Comparison of ENCODE assay signal across 9 mouse cellular contexts in the genomic region with DNA sequence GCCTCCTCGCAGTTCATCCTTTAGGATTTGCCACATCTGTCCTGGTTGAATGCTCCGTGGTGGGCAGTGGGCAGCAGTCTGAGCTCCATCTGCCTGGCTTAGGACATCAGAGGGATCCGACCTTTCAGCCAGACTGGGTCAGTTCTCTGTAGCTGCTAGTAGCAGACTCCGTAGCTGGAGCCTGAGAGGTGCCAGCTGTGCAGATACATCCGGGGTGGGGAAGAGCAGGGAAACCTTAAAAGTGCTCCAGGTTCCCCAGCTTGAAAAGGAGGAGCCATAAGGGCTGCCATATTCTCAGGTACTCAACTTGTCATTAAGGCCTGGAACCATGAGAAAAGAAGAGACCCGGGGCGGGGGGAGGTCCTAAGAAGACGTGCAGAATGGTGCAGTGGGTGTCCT. TPM values are rescaled to one million over a fixed set of nuclear protein-coding genes. Genes with fewer than 3 reads are reported as not detected.
DNase-seq lines count a peak whose midpoint lies in the region; ATAC-seq and TF ChIP-seq lines count a peak whose summit lies in the region.
"Had no signal": no experiment of that assay in that cellular context is flagged by ENCODE, and none has a peak within 500 bp of the region (broad histone marks: within the 10 kb centered on the region; RNA-seq: fewer than 3 reads in every experiment).

No protein-coding gene starts in this region.

- H3K27me3 ChIP-seq in CH12.LX (replicated peaks) = no peaks in the 10 kb centered on the region
- peaks cover 9% of the 10 kb centered on the region for H3K27me3 ChIP-seq in hindbrain, embryonic 11.5 days (ENCODE audit: control insufficient read depth, insufficient read depth, low read length)
- H3K27me3 ChIP-seq in liver, postnatal 0 days (ENCODE audit: insufficient read depth, low read length) = 0 out of 2 replicates have a peak, but pooled peaks cover 3% of the 10 kb centered on the region

- no peak for TF ChIP-seq CTCF in gastrocnemius, adult 2 months (IDR thresholded peaks at IDR 0.05)
- TF ChIP-seq CTCF in CH12.LX (conservative IDR thresholded peaks at IDR 0.05 in 1 of 2, IDR thresholded peaks at IDR 0.05 in 1 of 2; ENCODE audit: low read depth in 2 of 2, low read length in 2 of 2) = no peak
- TF ChIP-seq CTCF in liver, postnatal 0 days (IDR thresholded peaks at IDR 0.05; ENCODE audit: low read depth) = no peak

- no peak for TF ChIP-seq POLR2A in CH12.LX (IDR thresholded peaks at IDR 0.05; ENCODE audit: low read depth, low read length)

- intact Hi-C loops in gastrocnemius, adult 2 months (cut with DNase I) = no loop called here

- in situ Hi-C loops in CH12.LX (cut with MboI; ENCODE audit: low pct_ligation_motif_present, low pct_unique_long_range_greater_than_20kb, low sequenced_read_pairs) = no loop called here

- dilution Hi-C loops in CH12.LX (cut with MboI; ENCODE audit: extremely low pct_ligation_motif_present, extremely low pct_unique_long_range_greater_than_20kb, low sequenced_read_pairs) = no loop called here

- peak overlapping the region; percentile 53 for H3K4me2 ChIP-seq in CH12.LX (ENCODE audit: insufficient read depth, low read depth, poor library complexity, severe bottlenecking)
- H3K4me2 ChIP-seq in hindbrain, embryonic 11.5 days (replicated peaks; ENCODE audit: low read depth, low read length) = peak overlapping the region; percentile 82
- H3K4me2 ChIP-seq in liver, postnatal 0 days (ENCODE audit: low read depth, low read length) = peak overlapping the region; percentile 99

- peak overlapping the region; percentile 75 for H3K27ac ChIP-seq in gastrocnemius, adult 2 months
- H3K27ac ChIP-seq in CH12.LX (ENCODE audit: insufficient read depth, low read depth) = no peak overlapping the region
- no peak overlapping the region for H3K27ac ChIP-seq in hindbrain, embryonic 11.5 days (ENCODE audit: low read depth, low read length)
- H3K27ac ChIP-seq in liver, postnatal 0 days (ENCODE audit: low read depth) = no peak overlapping the region

- TF ChIP-seq RAD21 in CH12.LX (IDR thresholded peaks at IDR 0.05; ENCODE audit: low read depth, low read length) = no peak

- H3K4me3 ChIP-seq in gastrocnemius, adult 2 months = peak overlapping the region; percentile 68
- no peak overlapping the region for H3K4me3 ChIP-seq in CH12.LX (replicated peaks in 1 of 3; ENCODE audit: low read depth in 2 of 3, low read length in 2 of 3, poor library complexity in 1 of 3)
- H3K4me3 ChIP-seq in hindbrain, embryonic 11.5 days (ENCODE audit: low read depth, low read length) = peak overlapping the region; percentile 38; the same call in 1 of the 2 replicates
- peak overlapping the region; percentile 77 for H3K4me3 ChIP-seq in liver, postnatal 0 days (ENCODE audit: low read depth, low read length)

- H3K36me3 ChIP-seq in CH12.LX (replicated peaks in 1 of 2; ENCODE audit: control insufficient read depth in 1 of 2, insufficient read depth in 1 of 2, low read length in 1 of 2) = peaks cover 12 to 28% of the 10 kb centered on the region in 2 experiments
- 0 out of 2 replicates have a peak, but pooled peaks cover 2% of the 10 kb centered on the region for H3K36me3 ChIP-seq in hindbrain, embryonic 11.5 days (ENCODE audit: control insufficient read depth, insufficient read depth, low read length)
- H3K36me3 ChIP-seq in liver, postnatal 0 days (replicated peaks; ENCODE audit: insufficient read depth, low read length) = peaks cover 5% of the 10 kb centered on the region; the same call in 1 of the 2 replicates

- no peak for DNase-seq in gastrocnemius, adult 2 months
- no peak for DNase-seq in gastrocnemius, postnatal 4 days (ENCODE audit: low spot score in 2 of 2)
- no peak for DNase-seq in CH12.LX (ENCODE audit: extremely low read depth)
- no peak for DNase-seq in hindbrain, embryonic 11.5 days (ENCODE audit: low spot score)
- DNase-seq in liver, postnatal 0 days = no peak
- no peak for DNase-seq in spleen, adult 18-20 months
- no peak for DNase-seq in gastrocnemius, postnatal 10 days
- DNase-seq in left cerebral cortex, adult 9 months (ENCODE audit: low spot score in 2 of 2) = no peak

- H3K9me3 ChIP-seq in CH12.LX (replicated peaks; ENCODE audit: low read length) = peaks cover 13% of the 10 kb centered on the region
- H3K9me3 ChIP-seq in hindbrain, embryonic 11.5 days (ENCODE audit: control insufficient read depth, low read length) = no peaks in the 10 kb centered on the region; the same call in 1 of the 2 replicates
- peaks cover 4% of the 10 kb centered on the region for H3K9me3 ChIP-seq in liver, postnatal 0 days (ENCODE audit: low read length)

- ATAC-seq in hindbrain, embryonic 11.5 days (ENCODE audit: low FRiP score) = no peak
- ATAC-seq in liver, postnatal 0 days = no peak

- no peak for TF ChIP-seq EP300 in CH12.LX (IDR thresholded peaks at IDR 0.05; ENCODE audit: low read length)
- TF ChIP-seq EP300 in liver, postnatal 0 days (IDR thresholded peaks at IDR 0.05; ENCODE audit: low read depth) = no peak

- 32% methylated on average over 8 of the region's 8 CpGs for WGBS in hindbrain, embryonic 11.5 days
- WGBS in liver, postnatal 0 days (ENCODE audit: insufficient replicate concordance) = 36% methylated on average over 8 of the region's 8 CpGs

- no peaks in the 10 kb centered on the region for H3K79me2 ChIP-seq in CH12.LX (replicated peaks; ENCODE audit: control insufficient read depth, extremely low read depth, insufficient read depth, poor library complexity, severe bottlenecking)

- peak overlapping the region; percentile 4; the same call in 1 of the 2 replicates for H3K9ac ChIP-seq in CH12.LX (ENCODE audit: insufficient read depth, low read depth)
- H3K9ac ChIP-seq in hindbrain, embryonic 11.5 days (ENCODE audit: low read depth, low read length) = no peak overlapping the region
- H3K9ac ChIP-seq in liver, postnatal 0 days (replicated peaks) = peak overlapping the region; percentile 86

- peaks cover 5 to 8% of the 10 kb centered on the region in 2 experiments; a peak in 3 of 4 replicates for H3K4me1 ChIP-seq in CH12.LX (ENCODE audit: control insufficient read depth in 1 of 2, insufficient read depth in 2 of 2)
- no peaks in the 10 kb centered on the region for H3K4me1 ChIP-seq in hindbrain, embryonic 11.5 days (replicated peaks; ENCODE audit: control insufficient read depth, insufficient read depth, low read length)
- peaks cover 15% of the 10 kb centered on the region for H3K4me1 ChIP-seq in liver, postnatal 0 days (ENCODE audit: insufficient read depth)

TF ChIP-seq in CH12.LX, 34 proteins besides CTCF, POLR2A, EP300 and RAD21:
- TF ChIP-seq JUN (IDR thresholded peaks at IDR 0.05; ENCODE audit: insufficient read depth, low read depth, low read length) = no peak
- no peak for TF ChIP-seq TCF12 (IDR thresholded peaks at IDR 0.05; ENCODE audit: low read depth, low read length)

RNA-seq across cellular contexts. Expression of a gene that starts 0.4 kb away (rescaled TPM):
- 1 to 10 TPM in 1 of 2 experiments, under 1 TPM in 1; 0.67 to 1.4 TPM for total RNA-seq in gastrocnemius, adult 2 months (2021)
- total RNA-seq in gastrocnemius, postnatal 4 days (2021) = 1 to 10 TPM in 1 of 2 experiments, under 1 TPM in 1; 0.88 to 2.2 TPM
- total RNA-seq in CH12.LX (2012; rRNA removed) (5.7 and 8.4 TPM in 2 replicates), CH12.LX (2014; rRNA removed) (2.1 and 2.2 TPM in 2 replicates)
- 1.8 and 2.3 TPM in 2 replicates for polyA plus RNA-seq in CH12.LX (2012; ENCODE audit: insufficient read length, low read depth)
- 0.68 and 1.0 TPM in 2 replicates for polyA plus RNA-seq in hindbrain, embryonic 11.5 days (2014; fragmentation: Nextera tagmentation; extraction: Ambion mirVana)
- 0.95 and 1.3 TPM in 2 replicates for polyA plus RNA-seq in liver, postnatal 0 days (2015; fragmentation: Nextera tagmentation; extraction: Ambion mirVana)
- 1 to 10 TPM; 1.1 to 1.3 TPM for total RNA-seq in gastrocnemius, postnatal 10 days (2021)

RNA-seq across cellular contexts. Expression of a gene that starts 15.0 kb away (rescaled TPM):
- total RNA-seq in gastrocnemius, adult 2 months (2021) = 10 to 100 TPM; 49.9 to 89.8 TPM
- total RNA-seq in gastrocnemius, postnatal 4 days (2021) = 10 to 100 TPM; 68.6 to 73.2 TPM
- total RNA-seq in CH12.LX (2012; rRNA removed) (0.17 and 0.34 TPM in 2 replicates), CH12.LX (2014; rRNA removed) (0.30 and 0.32 TPM in 2 replicates)
- 0.47 and 0.49 TPM in 2 replicates for polyA plus RNA-seq in CH12.LX (2012; ENCODE audit: insufficient read length, low read depth)
- polyA plus RNA-seq in hindbrain, embryonic 11.5 days (2014; fragmentation: Nextera tagmentation; extraction: Ambion mirVana) = 0.06 and 0.33 TPM in 2 replicates
- polyA plus RNA-seq in liver, postnatal 0 days (2015; fragmentation: Nextera tagmentation; extraction: Ambion mirVana) = 0.06 and 0.12 TPM in 2 replicates
- total RNA-seq in gastrocnemius, postnatal 10 days (2021) = 10 to 100 TPM; 70.3 to 75.2 TPM

RNA-seq across cellular contexts. Expression of a gene that starts 32.8 kb away (rescaled TPM):
- 10 to 100 TPM; 38.3 to 44.6 TPM for total RNA-seq in gastrocnemius, adult 2 months (2021)
- total RNA-seq in gastrocnemius, postnatal 4 days (2021) = 10 to 100 TPM; 65.7 to 71.3 TPM
- total RNA-seq in CH12.LX (2012; rRNA removed) (77.9 and 98.8 TPM in 2 replicates), CH12.LX (2014; rRNA removed) (79.1 and 100 TPM in 2 replicates)
- 101 and 115 TPM in 2 replicates for polyA plus RNA-seq in CH12.LX (2012; ENCODE audit: insufficient read length, low read depth)
- polyA plus RNA-seq in hindbrain, embryonic 11.5 days (2014; fragmentation: Nextera tagmentation; extraction: Ambion mirVana) = 172 TPM in 2 replicates
- polyA plus RNA-seq in liver, postnatal 0 days (2015; fragmentation: Nextera tagmentation; extraction: Ambion mirVana) = 40.3 and 42.8 TPM in 2 replicates
- 10 to 100 TPM; 48.2 to 49.3 TPM for total RNA-seq in gastrocnemius, postnatal 10 days (2021)

RNA-seq across cellular contexts. Expression of a gene that starts 43.9 kb away (rescaled TPM):
- total RNA-seq in gastrocnemius, adult 2 months (2021) = not detected
- under 1 TPM; 0.29 to 0.37 TPM for total RNA-seq in gastrocnemius, postnatal 4 days (2021)
- total RNA-seq in CH12.LX (2012; rRNA removed) = 9.8 and 10.5 TPM in 2 replicates
- 7.0 and 7.8 TPM in 2 replicates for total RNA-seq in CH12.LX (2014; rRNA removed)
- 10.7 and 11.2 TPM in 2 replicates for polyA plus RNA-seq in CH12.LX (2012; ENCODE audit: insufficient read length, low read depth)
- polyA plus RNA-seq in hindbrain, embryonic 11.5 days (2014; fragmentation: Nextera tagmentation; extraction: Ambion mirVana) = 0.03 TPM in 2 replicates
- 0.04 TPM in 1 of 2 replicates, not detected in the other for polyA plus RNA-seq in liver, postnatal 0 days (2015; fragmentation: Nextera tagmentation; extraction: Ambion mirVana)
- total RNA-seq in gastrocnemius, postnatal 10 days (2021) = under 1 TPM; 0.12 to 0.27 TPM
- total RNA-seq: monocyte, adult 5-6 weeks had no signal

RNA-seq across cellular contexts. Expression of a gene that starts 48.0 kb away (rescaled TPM):
- 1 to 10 TPM; 4.4 to 7.9 TPM for total RNA-seq in gastrocnemius, adult 2 months (2021)
- 10 to 100 TPM; 31.2 to 37.4 TPM for total RNA-seq in gastrocnemius, postnatal 4 days (2021)
- 25.7 and 32.7 TPM in 2 replicates for total RNA-seq in CH12.LX (2012; rRNA removed)
- 14.6 and 15.4 TPM in 2 replicates for total RNA-seq in CH12.LX (2014; rRNA removed)
- polyA plus RNA-seq in CH12.LX (2012; ENCODE audit: insufficient read length, low read depth) = 21.1 and 21.4 TPM in 2 replicates
- polyA plus RNA-seq in hindbrain, embryonic 11.5 days (2014; fragmentation: Nextera tagmentation; extraction: Ambion mirVana) = 288 and 318 TPM in 2 replicates
- 33.1 and 35.0 TPM in 2 replicates for polyA plus RNA-seq in liver, postnatal 0 days (2015; fragmentation: Nextera tagmentation; extraction: Ambion mirVana)
- 10 to 100 TPM; 19.8 to 21.4 TPM for total RNA-seq in gastrocnemius, postnatal 10 days (2021)

Comparison
In these comparisons a context has a peak if more than half of its experiments do, and no peak if none do; other contexts are left out.
1. H3K4me3 ChIP-seq: peak in gastrocnemius, adult 2 months (single experiment), hindbrain, embryonic 11.5 days (single experiment) and liver, postnatal 0 days (single experiment); none in CH12.LX (0 of 3).
2. RNA of a gene that starts 15.0 kb away (total RNA-seq): 49.9 to 89.8 TPM in gastrocnemius, adult 2 months, 70.3 to 75.2 TPM in gastrocnemius, postnatal 10 days and 68.6 to 73.2 TPM in gastrocnemius, postnatal 4 days; 0.17 to 0.34 TPM in CH12.LX; every median in the first group is over 10 times any median in the second.
3. Peak in every context shown above with its lines, with median percentiles within 50 percentile points of each other: H3K4me2 ChIP-seq.